Mouse (Mus musculus): ENCODE data around the gene Far2. TPM values are rescaled to one million over a fixed set of nuclear protein-coding genes. Genes with fewer than 3 reads are reported as not detected.
"Not testable (repeated sequence)": the region's sequence is repeated elsewhere in the genome, so short reads cannot be mapped to it uniquely, and the experiment has no call there.

The Far2 gene
- polyA plus RNA-seq, 1 experiment from 2014 or later, result 19.5 TPM

DNA sequence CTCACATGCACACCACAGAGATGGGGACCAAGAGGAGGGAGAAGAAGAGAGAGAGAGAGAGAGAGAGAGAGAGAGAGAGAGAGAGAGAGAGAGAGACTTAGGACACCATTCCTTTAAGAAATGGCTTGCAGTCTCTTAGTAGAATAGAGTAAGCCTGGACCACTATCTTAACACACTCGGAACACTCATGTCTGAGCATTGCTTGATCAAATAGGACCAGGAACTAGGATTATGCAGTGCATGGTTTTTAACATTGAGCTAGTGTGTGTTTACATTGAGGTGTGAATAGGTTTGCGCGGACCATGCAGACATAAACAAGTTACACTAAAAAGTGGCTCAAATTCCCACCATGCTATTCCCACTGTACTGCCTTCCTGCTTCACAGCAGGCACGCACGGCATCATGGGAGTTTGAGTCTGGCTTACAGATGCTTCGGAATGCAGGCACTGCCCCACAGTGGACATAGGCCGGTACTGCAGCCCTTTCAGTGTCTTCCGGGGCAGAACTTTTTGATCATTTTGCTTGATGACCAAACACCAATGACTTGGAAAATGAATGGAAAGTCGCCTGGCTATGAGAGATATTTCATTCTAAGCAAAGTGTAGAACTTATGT lies 88.8 kb downstream of the Far2 start:
- ATAC-seq, result peak; percentile 89
- Histone ChIP-seq H3K9ac (replicated peaks; ENCODE audit: low read depth, low read length) (no peak overlapping the region), H3K9me3 (ENCODE audit: control insufficient read depth, low read length) (no peaks in the 10 kb centered on the region), H3K36me3 (ENCODE audit: control insufficient read depth, insufficient read depth) (no peaks in the 10 kb centered on the region), H3K27ac (ENCODE audit: low read length) (no peak overlapping the region), H3K4me2 (ENCODE audit: low read length) (no peak overlapping the region), H3K27me3 (replicated peaks; ENCODE audit: control insufficient read depth, insufficient read depth, low read length) (no peaks in the 10 kb centered on the region), H3K4me3 (replicated peaks; ENCODE audit: low read length) (no peak overlapping the region), H3K4me1 (replicated peaks; ENCODE audit: control insufficient read depth, insufficient read depth, low read length) (no peaks in the 10 kb centered on the region)
- 24% methylated on average over 9 of the region's 9 CpGs for WGBS

GRCm38 (mm10) chr6:148139288-148139995 lies 92.4 kb downstream of the Far2 start:
- no peak overlapping the region for H3K4me2 ChIP-seq (ENCODE audit: low read length)
- H3K4me1 ChIP-seq (replicated peaks; ENCODE audit: control insufficient read depth, insufficient read depth, low read length), result no peaks in the 10 kb centered on the region
- WGBS, result 86% methylated on average over 6 of the region's 6 CpGs
- no peaks in the 10 kb centered on the region for H3K36me3 ChIP-seq (ENCODE audit: control insufficient read depth, insufficient read depth)
- no peak for ATAC-seq
- no peak overlapping the region for H3K27ac ChIP-seq (ENCODE audit: low read length)
- H3K4me3 ChIP-seq (replicated peaks; ENCODE audit: low read length), result no peak overlapping the region
- H3K9ac ChIP-seq (replicated peaks; ENCODE audit: low read depth, low read length), result no peak overlapping the region
- H3K9me3 ChIP-seq (ENCODE audit: control insufficient read depth, low read length), result 0 out of 2 replicates have a peak, but pooled peaks cover 4% of the 10 kb centered on the region
- H3K27me3 ChIP-seq (replicated peaks; ENCODE audit: control insufficient read depth, insufficient read depth, low read length), result no peaks in the 10 kb centered on the region

DNA sequence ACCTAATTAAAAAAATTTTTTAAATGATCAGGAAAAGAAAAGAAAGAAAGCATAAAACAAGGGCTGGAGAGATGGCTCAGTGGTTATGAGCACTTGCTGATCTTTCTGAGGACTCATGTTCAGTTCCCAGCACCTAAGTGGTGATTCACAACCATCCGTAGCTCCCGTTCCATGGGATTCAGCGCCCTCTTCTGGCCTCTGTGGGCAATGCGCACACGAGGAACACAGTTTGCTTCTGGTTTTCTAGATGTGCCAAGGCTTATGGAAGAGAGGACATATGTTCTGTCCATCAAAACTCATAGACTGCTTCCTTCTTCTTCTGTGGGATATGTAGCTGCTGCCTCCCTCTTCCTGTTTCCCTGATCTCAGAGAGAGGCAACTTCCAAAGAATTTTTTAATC lies 94.8 kb downstream of the Far2 start:
- 88% methylated on average over 5 of the region's 5 CpGs for WGBS
- H3K4me2 ChIP-seq (ENCODE audit: low read length), result no peak overlapping the region
- no peak for ATAC-seq
- no peaks in the 10 kb centered on the region for H3K4me1 ChIP-seq (replicated peaks; ENCODE audit: control insufficient read depth, insufficient read depth, low read length)
- H3K9me3 ChIP-seq (ENCODE audit: control insufficient read depth, low read length), result 0 out of 2 replicates have a peak, but pooled peaks cover 4% of the 10 kb centered on the region
- no peak overlapping the region for H3K9ac ChIP-seq (replicated peaks; ENCODE audit: low read depth, low read length)
- no peaks in the 10 kb centered on the region for H3K36me3 ChIP-seq (ENCODE audit: control insufficient read depth, insufficient read depth)
- H3K4me3 ChIP-seq (replicated peaks; ENCODE audit: low read length), result no peak overlapping the region
- H3K27ac ChIP-seq (ENCODE audit: low read length), result no peak overlapping the region
- H3K27me3 ChIP-seq (replicated peaks; ENCODE audit: control insufficient read depth, insufficient read depth, low read length), result no peaks in the 10 kb centered on the region

GRCm38 (mm10) chr6:148142421-148142820 lies 95.4 kb downstream of the Far2 start:
- ATAC-seq, result no peak

GRCm38 (mm10) chr6:148152305-148152704 lies 105.2 kb downstream of the Far2 start:
- WGBS, result 65% methylated on average over 4 of the region's 4 CpGs

More at GRCm38 (mm10) chr6:148142421-148142820, 95.4 kb downstream of the Far2 start:
- no peaks in the 10 kb centered on the region for H3K4me1 ChIP-seq (replicated peaks; ENCODE audit: control insufficient read depth, insufficient read depth, low read length)
- no peak overlapping the region for H3K4me2 ChIP-seq (ENCODE audit: low read length)
- no peak overlapping the region for H3K27ac ChIP-seq (ENCODE audit: low read length)
- no peaks in the 10 kb centered on the region for H3K36me3 ChIP-seq (ENCODE audit: control insufficient read depth, insufficient read depth)
- no peaks in the 10 kb centered on the region for H3K27me3 ChIP-seq (replicated peaks; ENCODE audit: control insufficient read depth, insufficient read depth, low read length)
- WGBS, result 95% methylated on average over 1 of the region's 1 CpGs
- no peak overlapping the region for H3K9ac ChIP-seq (replicated peaks; ENCODE audit: low read depth, low read length)
- H3K4me3 ChIP-seq (replicated peaks; ENCODE audit: low read length), result no peak overlapping the region
- H3K9me3 ChIP-seq (ENCODE audit: control insufficient read depth, low read length), result 0 out of 2 replicates have a peak, but pooled peaks cover 4% of the 10 kb centered on the region

DNA sequence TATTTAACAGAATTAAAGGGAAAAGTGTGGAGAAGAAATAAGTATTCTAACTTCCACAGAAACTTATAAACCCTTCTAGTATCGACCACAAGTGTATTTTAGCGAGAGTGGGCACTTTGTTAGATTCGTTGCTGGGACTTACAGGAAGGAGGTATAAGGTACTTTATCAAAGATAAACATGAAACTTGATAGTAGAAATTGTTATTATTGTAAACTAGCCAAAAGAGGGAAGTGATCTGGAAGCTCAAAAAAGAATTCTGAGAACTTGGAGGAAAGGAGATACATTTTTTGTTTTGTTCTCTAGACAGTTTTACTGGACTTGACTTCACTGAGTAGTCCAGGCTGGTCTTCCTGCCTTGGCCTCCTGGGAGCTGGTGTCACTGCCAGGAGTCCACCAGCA lies 125.8 kb downstream of the Far2 start:
- no peaks in the 10 kb centered on the region for H3K9me3 ChIP-seq (ENCODE audit: control insufficient read depth, low read length)
- no peaks in the 10 kb centered on the region for H3K36me3 ChIP-seq (ENCODE audit: control insufficient read depth, insufficient read depth)
- H3K27me3 ChIP-seq (replicated peaks; ENCODE audit: control insufficient read depth, insufficient read depth, low read length), result no peaks in the 10 kb centered on the region
- H3K4me3 ChIP-seq (replicated peaks; ENCODE audit: low read length), result no peak overlapping the region
- H3K9ac ChIP-seq (replicated peaks; ENCODE audit: low read depth, low read length), result no peak overlapping the region
- H3K4me2 ChIP-seq (ENCODE audit: low read length), result no peak overlapping the region
- no peak overlapping the region for H3K27ac ChIP-seq (ENCODE audit: low read length)
- no peak for ATAC-seq
- WGBS, result 92% methylated on average over 3 of the region's 3 CpGs
- no peaks in the 10 kb centered on the region for H3K4me1 ChIP-seq (replicated peaks; ENCODE audit: control insufficient read depth, insufficient read depth, low read length)

More at GRCm38 (mm10) chr6:148152305-148152704, 105.2 kb downstream of the Far2 start:
- not testable (repeated sequence) for H3K9me3 ChIP-seq (ENCODE audit: control insufficient read depth, low read length); H3K36me3 ChIP-seq (ENCODE audit: control insufficient read depth, insufficient read depth); H3K4me2 ChIP-seq (ENCODE audit: low read length); H3K27me3 ChIP-seq (replicated peaks; ENCODE audit: control insufficient read depth, insufficient read depth, low read length); ATAC-seq; H3K9ac ChIP-seq (replicated peaks; ENCODE audit: low read depth, low read length); H3K4me1 ChIP-seq (replicated peaks; ENCODE audit: control insufficient read depth, insufficient read depth, low read length); H3K27ac ChIP-seq (ENCODE audit: low read length); H3K4me3 ChIP-seq (replicated peaks; ENCODE audit: low read length)

DNA sequence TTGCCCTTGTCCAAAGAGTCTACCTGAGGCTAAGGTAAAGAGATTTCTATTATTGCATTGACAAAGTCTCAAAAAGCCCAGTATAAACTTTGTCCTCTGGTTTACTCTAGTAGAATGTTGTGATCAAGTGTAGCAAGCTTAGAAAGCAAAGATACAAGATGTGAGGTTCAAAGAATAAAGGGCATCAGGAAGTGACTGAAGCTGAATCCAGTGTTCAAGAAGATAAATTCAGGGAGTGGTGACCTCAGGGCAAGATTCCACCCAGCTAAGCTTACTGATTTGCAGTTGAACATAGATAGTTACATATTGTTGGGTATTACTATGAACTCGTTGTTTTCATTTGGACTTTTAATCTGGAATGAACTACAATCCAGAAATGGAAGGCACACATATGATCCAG lies 138.6 kb downstream of the Far2 start:
- H3K4me3 ChIP-seq (replicated peaks; ENCODE audit: low read length), result no peak overlapping the region
- H3K4me2 ChIP-seq (ENCODE audit: low read length), result no peak overlapping the region
- no peak overlapping the region for H3K27ac ChIP-seq (ENCODE audit: low read length)
- H3K9me3 ChIP-seq (ENCODE audit: control insufficient read depth, low read length), result no peaks in the 10 kb centered on the region
- H3K4me1 ChIP-seq (replicated peaks; ENCODE audit: control insufficient read depth, insufficient read depth, low read length), result no peaks in the 10 kb centered on the region
- no peak for ATAC-seq
- H3K9ac ChIP-seq (replicated peaks; ENCODE audit: low read depth, low read length), result no peak overlapping the region
- peaks cover 30% of the 10 kb centered on the region for H3K36me3 ChIP-seq (ENCODE audit: control insufficient read depth, insufficient read depth)
- H3K27me3 ChIP-seq (replicated peaks; ENCODE audit: control insufficient read depth, insufficient read depth, low read length), result no peaks in the 10 kb centered on the region
- WGBS, result 98% methylated on average over 1 of the region's 1 CpGs

GRCm38 (mm10) chr6:148193972-148194701 lies 147.1 kb downstream of the Far2 start:
- Histone ChIP-seq H3K9me3 (ENCODE audit: control insufficient read depth, low read length) (no peaks in the 10 kb centered on the region), H3K36me3 (ENCODE audit: control insufficient read depth, insufficient read depth) (peaks cover 15% of the 10 kb centered on the region), H3K4me3 (replicated peaks; ENCODE audit: low read length) (no peak overlapping the region), H3K27me3 (replicated peaks; ENCODE audit: control insufficient read depth, insufficient read depth, low read length) (no peaks in the 10 kb centered on the region), H3K27ac (ENCODE audit: low read length) (no peak overlapping the region), H3K4me2 (ENCODE audit: low read length) (no peak overlapping the region), H3K9ac (replicated peaks; ENCODE audit: low read depth, low read length) (no peak overlapping the region), H3K4me1 (replicated peaks; ENCODE audit: control insufficient read depth, insufficient read depth, low read length) (no peaks in the 10 kb centered on the region)
- WGBS, result 92% methylated on average over 6 of the region's 6 CpGs
- ATAC-seq, result no peak

GRCm38 (mm10) chr6:148199177-148199576 lies 152.1 kb downstream of the Far2 start:
- ATAC-seq, result no peak
- no peak overlapping the region for H3K4me3 ChIP-seq (replicated peaks; ENCODE audit: low read length)
- H3K4me1 ChIP-seq (replicated peaks; ENCODE audit: control insufficient read depth, insufficient read depth, low read length), result no peaks in the 10 kb centered on the region
- H3K4me2 ChIP-seq (ENCODE audit: low read length), result no peak overlapping the region
- no peaks in the 10 kb centered on the region for H3K9me3 ChIP-seq (ENCODE audit: control insufficient read depth, low read length)
- WGBS, result 94% methylated on average over 2 of the region's 2 CpGs
- peaks cover 35% of the 10 kb centered on the region for H3K36me3 ChIP-seq (ENCODE audit: control insufficient read depth, insufficient read depth)
- H3K27me3 ChIP-seq (replicated peaks; ENCODE audit: control insufficient read depth, insufficient read depth, low read length), result no peaks in the 10 kb centered on the region
- no peak overlapping the region for H3K9ac ChIP-seq (replicated peaks; ENCODE audit: low read depth, low read length)
- H3K27ac ChIP-seq (ENCODE audit: low read length), result no peak overlapping the region

Measured in forebrain, embryonic 16.5 days (tissue).